ENCODE assay signal across 10 mouse cellular contexts in the genomic region with DNA sequence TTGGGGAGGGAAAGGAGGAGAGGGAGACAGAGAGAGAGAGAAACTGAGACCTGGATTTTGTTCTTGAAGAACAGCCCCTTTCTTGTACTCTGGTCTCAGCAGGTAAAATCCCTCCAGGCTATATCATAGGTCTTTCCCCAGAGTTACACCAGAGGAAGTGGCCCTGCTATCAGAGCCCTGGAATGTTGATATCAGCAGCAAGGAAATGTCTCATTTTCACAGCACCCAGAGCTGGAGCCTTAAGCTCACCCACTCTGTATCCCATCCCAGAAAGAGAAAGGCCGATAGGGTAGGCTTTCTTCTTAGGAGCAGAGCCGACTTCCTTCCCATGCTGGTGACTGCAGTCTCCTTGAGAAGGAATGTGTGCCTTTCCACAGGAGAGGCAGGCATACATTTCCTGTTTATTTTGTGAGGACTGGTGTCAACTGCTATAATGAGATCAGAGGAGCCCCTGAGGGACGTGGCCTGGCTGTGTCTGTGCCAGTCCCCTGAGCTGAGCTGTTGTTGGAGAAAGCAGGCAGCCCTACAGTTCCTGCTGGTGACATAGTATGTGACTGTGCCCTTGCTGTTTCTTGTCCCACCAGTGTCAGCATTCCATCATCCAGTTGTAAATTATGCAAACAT.
DNase-seq lines count a peak whose midpoint lies in the region; ATAC-seq and TF ChIP-seq lines count a peak whose summit lies in the region.
"Had no signal": no experiment of that assay in that cellular context is flagged by ENCODE, and none has a peak within 500 bp of the region (broad histone marks: within the 10 kb centered on the region; RNA-seq: fewer than 3 reads in every experiment).

No protein-coding gene starts in this region.

- H3K9ac ChIP-seq in embryonic facial prominence, embryonic 12.5 days: no peak overlapping the region
- no peak overlapping the region for H3K9ac ChIP-seq in lung, embryonic 14.5 days
- H3K9ac ChIP-seq: limb, embryonic 15.5 days had no signal

- no peaks in the 10 kb centered on the region for H3K36me3 ChIP-seq in embryonic facial prominence, embryonic 12.5 days
- no peaks in the 10 kb centered on the region for H3K36me3 ChIP-seq in kidney, adult 2 months (ENCODE audit: control insufficient read depth, insufficient read depth, low read length)
- H3K36me3 ChIP-seq in lung, embryonic 14.5 days (ENCODE audit: insufficient read depth): no peaks in the 10 kb centered on the region
- H3K36me3 ChIP-seq: limb, embryonic 15.5 days had no signal

- WGBS in embryonic facial prominence, embryonic 12.5 days: 15% methylated on average over 3 of the region's 3 CpGs
- WGBS in kidney, adult 2 months: 44% methylated on average over 3 of the region's 3 CpGs
- WGBS in lung, embryonic 14.5 days: 1% methylated on average over 3 of the region's 3 CpGs

- H3K27ac ChIP-seq in embryonic facial prominence, embryonic 12.5 days: peak overlapping the region; percentile 97
- H3K27ac ChIP-seq in kidney, adult 2 months (ENCODE audit: insufficient read depth, low read depth, low read length): peak overlapping the region; percentile 39; the same call in 1 of the 2 replicates
- H3K27ac ChIP-seq in lung, embryonic 14.5 days (ENCODE audit: low read depth): peak overlapping the region; percentile 95

- ATAC-seq in embryonic facial prominence, embryonic 12.5 days (ENCODE audit: insufficient number of reproducible peaks, insufficient read depth, low FRiP score, low TSS enrichment): no peak
- peak; percentile 56; the same call in 1 of the 2 replicates for ATAC-seq in lung, embryonic 14.5 days (ENCODE audit: insufficient read depth)

- no peak for TF ChIP-seq POLR2A in kidney, adult 2 months (IDR thresholded peaks at IDR 0.05; ENCODE audit: low read depth, low read length)

- H3K4me3 ChIP-seq in embryonic facial prominence, embryonic 12.5 days: no peak overlapping the region
- no peak overlapping the region for H3K4me3 ChIP-seq in kidney, adult 2 months (ENCODE audit: insufficient read depth, low read depth, low read length)
- no peak overlapping the region for H3K4me3 ChIP-seq in lung, embryonic 14.5 days (ENCODE audit: low read depth, low read length)
- H3K4me3 ChIP-seq: erythroblast, embryonic 14.5 days; limb, embryonic 15.5 days had no signal

- no peaks in the 10 kb centered on the region for H3K9me3 ChIP-seq in embryonic facial prominence, embryonic 12.5 days
- H3K9me3 ChIP-seq in lung, embryonic 14.5 days (ENCODE audit: low read depth, low read length): no peaks in the 10 kb centered on the region
- H3K9me3 ChIP-seq: limb, embryonic 15.5 days had no signal

- peak; percentile 40 for DNase-seq in adrenal gland, postnatal 10 days
- no peak for DNase-seq in adrenal gland, adult 18-20 months (ENCODE audit: low spot score in 2 of 2)
- peak; percentile 62 for DNase-seq in kidney, adult 2 months
- DNase-seq in lung, embryonic 14.5 days: peak; percentile 75
- no peak for DNase-seq in ovary, postnatal 14 days (ENCODE audit: low spot score)
- no peak for DNase-seq in left cerebral cortex, adult 9 months (ENCODE audit: low spot score in 2 of 2)
- no peak for DNase-seq in thymus, postnatal 0 days (ENCODE audit: low spot score)

- H3K27me3 ChIP-seq in embryonic facial prominence, embryonic 12.5 days: no peaks in the 10 kb centered on the region
- H3K27me3 ChIP-seq in kidney, adult 2 months (replicated peaks; ENCODE audit: control insufficient read depth, insufficient read depth, low read length): no peaks in the 10 kb centered on the region
- no peaks in the 10 kb centered on the region for H3K27me3 ChIP-seq in lung, embryonic 14.5 days (ENCODE audit: insufficient read depth, low read length)
- H3K27me3 ChIP-seq: limb, embryonic 15.5 days had no signal

- peaks cover 52% of the 10 kb centered on the region for H3K4me1 ChIP-seq in embryonic facial prominence, embryonic 12.5 days
- H3K4me1 ChIP-seq in kidney, adult 2 months (ENCODE audit: control insufficient read depth, insufficient read depth, low read length): peaks cover 21% of the 10 kb centered on the region
- peaks cover 56% of the 10 kb centered on the region for H3K4me1 ChIP-seq in lung, embryonic 14.5 days (ENCODE audit: insufficient read depth)

- no peak overlapping the region for H3K4me2 ChIP-seq in embryonic facial prominence, embryonic 12.5 days (replicated peaks)
- H3K4me2 ChIP-seq in lung, embryonic 14.5 days: peak overlapping the region; percentile 34; the same call in 1 of the 2 replicates

- no peak for TF ChIP-seq CTCF in kidney, adult 2 months (conservative IDR thresholded peaks at IDR 0.05; ENCODE audit: insufficient read depth, insufficient read length, low read depth, low read length)
- no peak for TF ChIP-seq CTCF in lung, embryonic 14.5 days (IDR thresholded peaks at IDR 0.05; ENCODE audit: low read depth)

Comparison
In these comparisons a context has a peak if more than half of its experiments do, and no peak if none do; other contexts are left out.
1. DNase-seq: peak in adrenal gland, postnatal 10 days (single experiment), kidney, adult 2 months (single experiment) and lung, embryonic 14.5 days (single experiment); none in adrenal gland, adult 18-20 months (0 of 2), ovary, postnatal 14 days (single experiment), left cerebral cortex, adult 9 months (0 of 2) and thymus, postnatal 0 days (single experiment).
2. H3K27ac ChIP-seq: peak in every context shown above with its lines; median percentile 97 in embryonic facial prominence, embryonic 12.5 days; 95 in lung, embryonic 14.5 days; 39 in kidney, adult 2 months.